Mouse (Mus musculus): ENCODE data around the gene Olfr381.
"Not testable (repeated sequence)": the region's sequence is repeated elsewhere in the genome, so short reads cannot be mapped to it uniquely, and the experiment has no call there.

The Olfr381 gene

DNA sequence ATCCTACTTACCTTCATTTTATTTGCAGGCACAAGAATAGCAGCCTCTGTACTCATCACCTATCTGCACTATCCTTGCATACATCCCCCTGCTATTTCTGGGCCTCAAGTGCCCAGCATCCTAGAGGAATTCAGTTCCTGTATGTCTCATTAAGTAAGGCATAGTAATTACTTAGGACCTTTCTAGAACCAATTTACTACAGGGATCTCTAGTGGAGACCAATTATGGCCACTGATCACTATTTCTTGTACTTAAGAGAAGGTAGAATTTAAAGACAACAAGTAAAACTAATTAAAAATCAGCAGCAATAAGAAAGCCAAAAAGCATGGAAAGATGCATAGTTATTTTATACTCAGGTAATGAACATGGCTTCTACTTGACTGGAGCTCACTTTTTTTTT lies at the start of gene Olfr381:
Gene Olfr381, minus strand, starts transcription at position 101 of the 400 bp plus-strand sequence.
- DNase-seq, result no peak

DNA sequence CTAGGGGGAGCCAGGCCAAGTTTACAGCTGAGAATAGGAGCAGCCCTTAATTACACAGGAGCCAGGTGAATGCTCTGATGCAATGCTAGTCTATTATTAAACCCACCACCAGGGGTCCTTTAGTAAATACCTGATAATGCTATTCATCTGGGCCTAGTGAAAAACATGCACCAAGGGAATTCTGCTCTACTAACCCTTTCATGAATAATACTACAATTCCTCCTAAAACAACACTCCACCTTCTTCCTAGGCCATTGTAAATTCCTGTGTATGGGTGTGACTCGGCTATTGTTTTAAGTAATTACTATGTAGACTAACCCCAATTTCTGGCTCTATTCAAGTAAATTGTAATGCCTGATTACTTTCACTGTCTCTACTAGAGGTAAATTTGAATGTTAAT lies 37.6 kb upstream of the Olfr381 start:
- DNase-seq, result not testable (repeated sequence)

DNA sequence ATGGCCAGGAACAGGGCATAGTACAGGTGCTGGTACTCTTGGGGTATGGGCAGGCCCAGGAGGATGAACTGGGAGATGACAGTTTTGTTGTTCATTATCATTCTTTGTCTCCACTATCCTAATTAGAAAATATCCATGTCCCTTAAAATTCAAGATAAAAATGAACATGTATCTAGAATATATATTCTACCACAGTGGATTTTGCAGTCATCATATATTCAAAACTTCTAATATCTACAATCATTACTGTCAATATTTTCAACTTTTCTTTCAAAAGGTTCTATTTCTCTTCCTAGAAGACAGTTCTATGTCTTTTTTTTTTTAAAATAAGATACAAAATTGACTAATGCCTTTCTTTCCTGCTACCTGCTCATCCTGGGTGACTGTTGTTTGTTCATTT lies 25.7 kb upstream of the Olfr381 start, which contains the start of gene Olfr382:
Gene Olfr382, minus strand, starts transcription at position 101 of the 400 bp plus-strand sequence.
- no peak for DNase-seq

DNA sequence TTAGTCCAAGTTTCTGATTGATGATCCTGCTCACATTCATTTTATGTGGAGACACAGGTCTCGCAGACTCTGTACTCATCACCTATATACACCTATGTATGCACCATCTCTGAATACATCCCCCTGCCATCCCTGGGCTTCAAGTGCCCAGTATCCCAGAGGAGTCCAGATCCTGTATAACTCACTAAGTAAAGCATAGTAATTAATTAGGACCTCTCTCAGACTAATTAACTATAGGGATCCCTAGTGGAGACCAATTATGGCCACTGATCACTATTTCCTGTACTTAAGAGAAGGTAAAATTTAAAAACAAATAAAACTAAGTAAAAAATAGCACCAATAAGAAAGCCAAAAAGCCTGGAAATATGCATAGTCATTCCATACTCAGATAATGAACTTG lies 34.0 kb downstream of the Olfr381 start, which contains the start of gene Olfr380:
Gene Olfr380, minus strand, starts transcription at position 101 of the 400 bp plus-strand sequence.
- DNase-seq, result no peak

Measured in right cerebral cortex, postnatal 25 days (tissue).